Mouse (Mus musculus) E14TG2a.4 (cell line): ENCODE results near the gene Gm20388.

Source experiments
- H3K27me3 ChIP-seq: 2 replicates; pipeline ENCODE4 v1.6.1; 2014; ENCODE audit warnings: low read length, control low read depth; ENCODE audit not compliant: insufficient read depth
- H3K36me3 ChIP-seq: 2 replicates; pipeline ENCODE4 v1.6.1; 2014; ENCODE audit warnings: low read length, control low read depth; ENCODE audit not compliant: insufficient read depth
- H3K4me1 ChIP-seq: replicated peaks from 2 replicates; pipeline ENCODE4 v1.6.1; 2014; ENCODE audit warnings: low read depth, low read length, control low read depth
- H3K4me3 ChIP-seq: replicated peaks from 2 replicates; pipeline ENCODE4 v1.5.1; 2014; ENCODE audit warnings: mild to moderate bottlenecking, low read length
- H3K9me3 ChIP-seq: 2 replicates; pipeline ENCODE4 v1.6.1; 2014; ENCODE audit warnings: low read length, control low read depth
- CTCF ChIP-seq: conservative IDR thresholded peaks from 2 replicates; pipeline ENCODE4 v1.5.1; 2014; ENCODE audit warnings: low read length
- NANOG ChIP-seq: IDR thresholded peaks from 2 replicates; pipeline ENCODE4 v1.6.1; 2014; ENCODE audit warnings: borderline replicate concordance, low read length, mixed read lengths
- POU5F1 ChIP-seq: IDR thresholded peaks from 2 replicates; pipeline ENCODE4 v1.6.1; 2014; ENCODE audit warnings: low read length, borderline replicate concordance

Gm20388 gene

GRCm38 (mm10) chr8:123880821-123881350, 3970.2 kb downstream of the Gm20388 start:
- Histone ChIP-seq H3K36me3 (no peaks in the 10 kb centered on the region), H3K9me3 (no peaks in the 10 kb centered on the region), H3K4me3 (no peak overlapping the region), H3K27me3 (peaks cover 34% of the 10 kb centered on the region), H3K4me1 (peaks cover 10% of the 10 kb centered on the region)
- TF ChIP-seq CTCF (no peak), POU5F1 (no peak), NANOG (no peak)

- TF ChIP-seq POU5F1, result no peak
- no peak for TF ChIP-seq NANOG
- no peak for TF ChIP-seq CTCF
- H3K27me3 ChIP-seq, result peaks cover 40% of the 10 kb centered on the region
- peaks cover 10% of the 10 kb centered on the region for H3K4me1 ChIP-seq
- H3K9me3 ChIP-seq, result no peaks in the 10 kb centered on the region
- H3K36me3 ChIP-seq, result no peaks in the 10 kb centered on the region
- no peak overlapping the region for H3K4me3 ChIP-seq
Measured at GRCm38 (mm10) chr8:123882412-123882811, 3971.8 kb downstream of the Gm20388 start.

GRCm38 (mm10) chr8:123883094-123883493, 3972.5 kb downstream of the Gm20388 start:
- no peak for TF ChIP-seq POU5F1
- no peak for TF ChIP-seq NANOG
- TF ChIP-seq CTCF, result no peak
- Histone ChIP-seq H3K9me3 (no peaks in the 10 kb centered on the region), H3K4me3 (no peak overlapping the region), H3K27me3 (peaks cover 40% of the 10 kb centered on the region), H3K4me1 (peaks cover 10% of the 10 kb centered on the region), H3K36me3 (no peaks in the 10 kb centered on the region)

- H3K27me3 ChIP-seq, result peaks cover 40% of the 10 kb centered on the region
Measured at GRCm38 (mm10) chr8:123884721-123885565, 3974.3 kb downstream of the Gm20388 start.

GRCm38 (mm10) chr8:123887163-123887562, 3976.5 kb downstream of the Gm20388 start:
- H3K4me1 ChIP-seq, result peaks cover 18% of the 10 kb centered on the region
- H3K36me3 ChIP-seq, result no peaks in the 10 kb centered on the region
- TF ChIP-seq CTCF (no peak), POU5F1 (no peak), NANOG (no peak)
- H3K27me3 ChIP-seq, result peaks cover 60% of the 10 kb centered on the region
- no peak overlapping the region for H3K4me3 ChIP-seq
- H3K9me3 ChIP-seq, result no peaks in the 10 kb centered on the region

More at GRCm38 (mm10) chr8:123884721-123885565, 3974.3 kb downstream of the Gm20388 start:
- Histone ChIP-seq H3K4me3 (no peak overlapping the region), H3K4me1 (peaks cover 10% of the 10 kb centered on the region), H3K9me3 (no peaks in the 10 kb centered on the region), H3K36me3 (no peaks in the 10 kb centered on the region)
- no peak for TF ChIP-seq CTCF
- no peak for TF ChIP-seq NANOG
- TF ChIP-seq POU5F1, result no peak

- no peak overlapping the region for H3K4me3 ChIP-seq
- no peaks in the 10 kb centered on the region for H3K36me3 ChIP-seq
- no peak for TF ChIP-seq CTCF
- no peak for TF ChIP-seq POU5F1
- no peak for TF ChIP-seq NANOG
- H3K27me3 ChIP-seq, result peaks cover 68% of the 10 kb centered on the region
- peaks cover 26% of the 10 kb centered on the region for H3K4me1 ChIP-seq
- no peaks in the 10 kb centered on the region for H3K9me3 ChIP-seq
Measured at GRCm38 (mm10) chr8:123887956-123888355, 3977.3 kb downstream of the Gm20388 start.

- H3K27me3 ChIP-seq, result peaks cover 71% of the 10 kb centered on the region
- H3K4me1 ChIP-seq, result peaks cover 34% of the 10 kb centered on the region
- H3K36me3 ChIP-seq, result no peaks in the 10 kb centered on the region
- no peaks in the 10 kb centered on the region for H3K9me3 ChIP-seq
- TF ChIP-seq CTCF, result no peak
- no peak for TF ChIP-seq NANOG
- no peak for TF ChIP-seq POU5F1
- H3K4me3 ChIP-seq, result no peak overlapping the region
Measured at GRCm38 (mm10) chr8:123889797-123890196, 3979.2 kb downstream of the Gm20388 start.

GRCm38 (mm10) chr8:123891271-123891670, 3980.6 kb downstream of the Gm20388 start:
- H3K36me3 ChIP-seq, result no peaks in the 10 kb centered on the region
- peaks cover 32% of the 10 kb centered on the region for H3K4me1 ChIP-seq
- H3K9me3 ChIP-seq, result no peaks in the 10 kb centered on the region
- TF ChIP-seq POU5F1 (no peak), NANOG (no peak), CTCF (no peak)
- peak overlapping the region; percentile 74 for H3K4me3 ChIP-seq
- H3K27me3 ChIP-seq, result peaks cover 63% of the 10 kb centered on the region
